Mouse (Mus musculus) midbrain, embryonic 12.5 days (tissue): ENCODE measurements around the gene Lancl1. TPM values are rescaled to one million over a fixed set of nuclear protein-coding genes. Genes with fewer than 3 reads are reported as not detected.

Source experiments
- ATAC-seq: fragments of 200-750 bp; cut with Nextera tagmentation; 2 replicates; pipeline ENCODE4 v1.8.0; 2017; ENCODE audit warnings: low read depth, moderate TSS enrichment, moderate library complexity; ENCODE audit not compliant: low FRiP score
- H3K27ac ChIP-seq: fragments of 300-500 bp; sonication (generic); replicated peaks from 2 replicates; pipeline ENCODE4 v1.5.1; 2016; ENCODE audit warnings: mild to moderate bottlenecking
- H3K27me3 ChIP-seq: fragments of 300-500 bp; sonication (generic); 2 replicates; pipeline ENCODE4 v1.6.1; 2016; ENCODE audit warnings: mild to moderate bottlenecking
- H3K36me3 ChIP-seq: fragments of 300-500 bp; sonication (generic); 2 replicates; pipeline ENCODE4 v1.6.1; 2016
- H3K4me1 ChIP-seq: fragments of 300-500 bp; sonication (generic); 2 replicates; pipeline ENCODE4 v1.6.1; 2016
- H3K4me2 ChIP-seq: fragments of 300-500 bp; sonication (generic); replicated peaks from 2 replicates; pipeline ENCODE4 v1.6.1; 2016; ENCODE audit warnings: mild to moderate bottlenecking, moderate library complexity
- H3K4me3 ChIP-seq: fragments of 300-500 bp; sonication (generic); 2 replicates; pipeline ENCODE4 v1.5.1; 2016; ENCODE audit warnings: mild to moderate bottlenecking
- H3K9ac ChIP-seq: fragments of 300-500 bp; sonication (generic); replicated peaks from 2 replicates; pipeline ENCODE4 v1.6.1; 2016; ENCODE audit warnings: mild to moderate bottlenecking, moderate library complexity
- H3K9me3 ChIP-seq: fragments of 300-500 bp; sonication (generic); 2 replicates; pipeline ENCODE4 v1.6.1; 2016; ENCODE audit warnings: mild to moderate bottlenecking
- WGBS: fragments of 180-500 bp; shearing (Covaris S2); methylation state at CpG from one replicate; pipeline ENCODE4 v1.1.7; 2016; 5-methylcytosine and 5-hydroxymethylcytosine counted together
- polyA plus RNA-seq: library from polyadenylated mRNA; unstranded; fragments of >200 nt; fragmentation: Nextera tagmentation; extraction: Ambion mirVana; gene quantifications from 2 replicates; pipeline ENCODE4 v1.2.1, GENCODE M21; 2016

Gene Lancl1
- 93.9 and 103 TPM in 2 replicates for polyA plus RNA-seq

GRCm38 (mm10) chr1:67038246-67038987 lies at the start of gene Lancl1:
Gene Lancl1, minus strand, starts transcription at chr1:67038872.
- H3K36me3 ChIP-seq: peaks cover 29% of the 10 kb centered on the region
- peak within 1 kb of the TSS; percentile 86 for H3K9ac ChIP-seq
- no peaks in the 10 kb centered on the region for H3K9me3 ChIP-seq
- no peaks in the 10 kb centered on the region for H3K27me3 ChIP-seq
- peak within 1 kb of the TSS; percentile 76 for H3K4me2 ChIP-seq
- under 1% methylated on average over 47 of the region's 47 CpGs for WGBS
- H3K4me1 ChIP-seq: peaks cover 10% of the 10 kb centered on the region
- peak; percentile 97 for ATAC-seq
- no peak within 1 kb of the TSS for H3K27ac ChIP-seq
- H3K4me3 ChIP-seq: peak within 1 kb of the TSS; percentile 93

- WGBS: 85% methylated on average over 7 of the region's 7 CpGs
- no peak overlapping the region for H3K9ac ChIP-seq
- H3K27me3 ChIP-seq: no peaks in the 10 kb centered on the region
- H3K36me3 ChIP-seq: no peaks in the 10 kb centered on the region
- H3K9me3 ChIP-seq: no peaks in the 10 kb centered on the region
- no peaks in the 10 kb centered on the region for H3K4me1 ChIP-seq
- no peak overlapping the region for H3K4me2 ChIP-seq
- no peak overlapping the region for H3K4me3 ChIP-seq
- H3K27ac ChIP-seq: no peak overlapping the region
- ATAC-seq: no peak
Observed at GRCm38 (mm10) chr1:67079146-67079545, 40.5 kb upstream of the Lancl1 start.

- ATAC-seq: no peak
- Histone ChIP-seq H3K27me3 (no peaks in the 10 kb centered on the region), H3K9ac (no peak overlapping the region), H3K27ac (no peak overlapping the region), H3K9me3 (no peaks in the 10 kb centered on the region), H3K36me3 (no peaks in the 10 kb centered on the region), H3K4me3 (no peak overlapping the region), H3K4me2 (no peak overlapping the region), H3K4me1 (no peaks in the 10 kb centered on the region)
- 87% methylated on average over 2 of the region's 2 CpGs for WGBS
Observed at GRCm38 (mm10) chr1:67078666-67079065, 40.0 kb upstream of the Lancl1 start.

GRCm38 (mm10) chr1:67077739-67078138 lies 39.1 kb upstream of the Lancl1 start:
- WGBS: 69% methylated on average over 2 of the region's 2 CpGs
- H3K36me3 ChIP-seq: no peaks in the 10 kb centered on the region
- H3K4me3 ChIP-seq: no peak overlapping the region
- no peaks in the 10 kb centered on the region for H3K4me1 ChIP-seq
- ATAC-seq: no peak
- H3K27ac ChIP-seq: no peak overlapping the region
- no peaks in the 10 kb centered on the region for H3K27me3 ChIP-seq
- H3K4me2 ChIP-seq: no peak overlapping the region
- H3K9ac ChIP-seq: no peak overlapping the region
- H3K9me3 ChIP-seq: no peaks in the 10 kb centered on the region

- 64% methylated on average over 1 of the region's 1 CpGs for WGBS
- Histone ChIP-seq H3K4me2 (no peak overlapping the region), H3K4me1 (no peaks in the 10 kb centered on the region), H3K9me3 (no peaks in the 10 kb centered on the region), H3K36me3 (no peaks in the 10 kb centered on the region), H3K27me3 (no peaks in the 10 kb centered on the region), H3K27ac (no peak overlapping the region), H3K9ac (no peak overlapping the region), H3K4me3 (no peak overlapping the region)
- no peak for ATAC-seq
Observed at GRCm38 (mm10) chr1:67067561-67067960, 28.9 kb upstream of the Lancl1 start.

GRCm38 (mm10) chr1:67065347-67066270 lies 26.9 kb upstream of the Lancl1 start:
- Histone ChIP-seq H3K4me3 (no peak overlapping the region), H3K9ac (no peak overlapping the region), H3K27ac (no peak overlapping the region), H3K27me3 (no peaks in the 10 kb centered on the region), H3K36me3 (no peaks in the 10 kb centered on the region), H3K9me3 (no peaks in the 10 kb centered on the region), H3K4me1 (no peaks in the 10 kb centered on the region), H3K4me2 (no peak overlapping the region)
- WGBS: 86% methylated on average over 9 of the region's 9 CpGs
- ATAC-seq: no peak

- no peak overlapping the region for H3K4me2 ChIP-seq
- WGBS: 12% methylated on average over 7 of the region's 7 CpGs
- H3K27ac ChIP-seq: no peak overlapping the region
- no peaks in the 10 kb centered on the region for H3K9me3 ChIP-seq
- H3K9ac ChIP-seq: no peak overlapping the region
- H3K4me1 ChIP-seq: no peaks in the 10 kb centered on the region
- H3K36me3 ChIP-seq: no peaks in the 10 kb centered on the region
- H3K4me3 ChIP-seq: no peak overlapping the region
- ATAC-seq: peak; percentile 85
- H3K27me3 ChIP-seq: no peaks in the 10 kb centered on the region
Observed at GRCm38 (mm10) chr1:67061456-67062085, 22.9 kb upstream of the Lancl1 start.

- Histone ChIP-seq H3K4me1 (no peaks in the 10 kb centered on the region), H3K9ac (no peak overlapping the region), H3K9me3 (no peaks in the 10 kb centered on the region), H3K27ac (no peak overlapping the region), H3K4me2 (no peak overlapping the region), H3K27me3 (no peaks in the 10 kb centered on the region), H3K4me3 (no peak overlapping the region), H3K36me3 (no peaks in the 10 kb centered on the region)
- no peak for ATAC-seq
- 90% methylated on average over 7 of the region's 7 CpGs for WGBS
Observed at GRCm38 (mm10) chr1:67055816-67056215, 17.1 kb upstream of the Lancl1 start.

GRCm38 (mm10) chr1:67052721-67053120 lies 14.0 kb upstream of the Lancl1 start:
- no peak for ATAC-seq
- Histone ChIP-seq H3K27me3 (no peaks in the 10 kb centered on the region), H3K4me1 (no peaks in the 10 kb centered on the region), H3K9ac (no peak overlapping the region), H3K36me3 (no peaks in the 10 kb centered on the region), H3K4me2 (no peak overlapping the region), H3K9me3 (no peaks in the 10 kb centered on the region), H3K4me3 (no peak overlapping the region), H3K27ac (no peak overlapping the region)
- WGBS: 64% methylated on average over 4 of the region's 4 CpGs

GRCm38 (mm10) chr1:67049600-67049999 lies 10.9 kb upstream of the Lancl1 start:
- 67% methylated on average over 1 of the region's 1 CpGs for WGBS
- H3K9ac ChIP-seq: no peak overlapping the region
- no peaks in the 10 kb centered on the region for H3K9me3 ChIP-seq
- ATAC-seq: no peak
- H3K4me2 ChIP-seq: no peak overlapping the region
- no peak overlapping the region for H3K4me3 ChIP-seq
- no peaks in the 10 kb centered on the region for H3K36me3 ChIP-seq
- no peaks in the 10 kb centered on the region for H3K27me3 ChIP-seq
- H3K4me1 ChIP-seq: no peaks in the 10 kb centered on the region
- H3K27ac ChIP-seq: no peak overlapping the region

GRCm38 (mm10) chr1:67048696-67049095 lies 10.0 kb upstream of the Lancl1 start:
- no peaks in the 10 kb centered on the region for H3K9me3 ChIP-seq
- no peaks in the 10 kb centered on the region for H3K4me1 ChIP-seq
- no peak overlapping the region for H3K4me2 ChIP-seq
- H3K27ac ChIP-seq: no peak overlapping the region
- WGBS: 82% methylated on average over 4 of the region's 4 CpGs
- H3K36me3 ChIP-seq: no peaks in the 10 kb centered on the region
- no peak overlapping the region for H3K9ac ChIP-seq
- no peaks in the 10 kb centered on the region for H3K27me3 ChIP-seq
- H3K4me3 ChIP-seq: no peak overlapping the region
- ATAC-seq: no peak

GRCm38 (mm10) chr1:67045100-67045499 lies 6.4 kb upstream of the Lancl1 start:
- H3K9ac ChIP-seq: no peak overlapping the region
- H3K4me3 ChIP-seq: no peak overlapping the region
- WGBS: 72% methylated on average over 1 of the region's 1 CpGs
- no peaks in the 10 kb centered on the region for H3K36me3 ChIP-seq
- H3K27me3 ChIP-seq: no peaks in the 10 kb centered on the region
- H3K4me1 ChIP-seq: no peaks in the 10 kb centered on the region
- no peak for ATAC-seq
- no peaks in the 10 kb centered on the region for H3K9me3 ChIP-seq
- H3K4me2 ChIP-seq: no peak overlapping the region
- H3K27ac ChIP-seq: no peak overlapping the region
